8 mouse cellular contexts compared by ENCODE assay signal in genomic region chr10:18463071-18463841, GRCm38 (mm10).
DNase-seq lines count a peak whose midpoint lies in the region; ATAC-seq and TF ChIP-seq lines count a peak whose summit lies in the region.
"Had no signal": no experiment of that assay in that cellular context is flagged by ENCODE, and none has a peak within 500 bp of the region (broad histone marks: within the 10 kb centered on the region; RNA-seq: fewer than 3 reads in every experiment).

No protein-coding gene starts in this region.

- H3K4me1 ChIP-seq in kidney, postnatal 0 days (replicated peaks; ENCODE audit: insufficient read depth, low read length) = 0 out of 2 replicates have a peak, but pooled peaks cover 2% of the 10 kb centered on the region
- no peaks in the 10 kb centered on the region for H3K4me1 ChIP-seq in embryonic facial prominence, embryonic 11.5 days (ENCODE audit: control insufficient read depth, insufficient read depth, low read length)
- peaks cover 45% of the 10 kb centered on the region for H3K4me1 ChIP-seq in hindbrain, embryonic 13.5 days (replicated peaks)
- peaks cover 5% of the 10 kb centered on the region for H3K4me1 ChIP-seq in neural tube, embryonic 14.5 days (ENCODE audit: control insufficient read depth, insufficient read depth, low read length)
- H3K4me1 ChIP-seq in limb, embryonic 10.5 days = peaks cover 6% of the 10 kb centered on the region

- WGBS in kidney, postnatal 0 days = 68% methylated on average over 23 of the region's 23 CpGs
- WGBS in embryonic facial prominence, embryonic 11.5 days = 69% methylated on average over 23 of the region's 23 CpGs
- WGBS in hindbrain, embryonic 13.5 days = 33% methylated on average over 23 of the region's 23 CpGs
- WGBS in neural tube, embryonic 14.5 days = 46% methylated on average over 23 of the region's 23 CpGs
- 75% methylated on average over 23 of the region's 23 CpGs for WGBS in limb, embryonic 10.5 days

- no peaks in the 10 kb centered on the region for H3K9me3 ChIP-seq in kidney, postnatal 0 days (replicated peaks; ENCODE audit: low read length)
- no peaks in the 10 kb centered on the region for H3K9me3 ChIP-seq in embryonic facial prominence, embryonic 11.5 days (replicated peaks; ENCODE audit: control insufficient read depth, low read length)
- no peaks in the 10 kb centered on the region for H3K9me3 ChIP-seq in hindbrain, embryonic 13.5 days
- H3K9me3 ChIP-seq in neural tube, embryonic 14.5 days (ENCODE audit: control insufficient read depth, low read length) = no peaks in the 10 kb centered on the region
- no peaks in the 10 kb centered on the region for H3K9me3 ChIP-seq in limb, embryonic 10.5 days (replicated peaks)

- intact Hi-C loops in left cerebral cortex, postnatal 14 days (cut with DNase I) = no loop called here

- no peak overlapping the region for H3K9ac ChIP-seq in kidney, postnatal 0 days (ENCODE audit: low read depth, low read length)
- H3K9ac ChIP-seq in embryonic facial prominence, embryonic 11.5 days (replicated peaks; ENCODE audit: low read length) = peak overlapping the region; percentile 22; the same call in 1 of the 2 replicates
- H3K9ac ChIP-seq in hindbrain, embryonic 13.5 days = peak overlapping the region; percentile 49; the same call in 1 of the 2 replicates
- H3K9ac ChIP-seq in neural tube, embryonic 14.5 days (replicated peaks; ENCODE audit: low read depth, low read length) = 0 out of 2 replicates have a peak overlapping the region, but pooled peaks have one; percentile 16

- no peak overlapping the region for H3K27ac ChIP-seq in kidney, postnatal 0 days
- 0 out of 2 replicates have a peak overlapping the region, but pooled peaks have one; percentile 28 for H3K27ac ChIP-seq in embryonic facial prominence, embryonic 11.5 days (replicated peaks; ENCODE audit: low read depth, low read length)
- peak overlapping the region; percentile 19; the same call in 1 of the 2 replicates for H3K27ac ChIP-seq in hindbrain, embryonic 13.5 days
- no peak overlapping the region; the same call in 1 of the 2 replicates for H3K27ac ChIP-seq in neural tube, embryonic 14.5 days (ENCODE audit: low read depth, low read length)
- no peak overlapping the region for H3K27ac ChIP-seq in limb, embryonic 10.5 days

- no peak for ATAC-seq in kidney, postnatal 0 days (replicated peaks; ENCODE audit: low FRiP score, low read depth)
- ATAC-seq in embryonic facial prominence, embryonic 11.5 days (replicated peaks; ENCODE audit: insufficient number of reproducible peaks, low FRiP score, low TSS enrichment, low read depth) = no peak
- peak; percentile 50; the same call in 1 of the 2 replicates for ATAC-seq in hindbrain, embryonic 13.5 days (ENCODE audit: low FRiP score)
- peak; percentile 32; the same call in 1 of the 2 replicates for ATAC-seq in neural tube, embryonic 14.5 days (ENCODE audit: low read depth)

- H3K36me3 ChIP-seq in kidney, postnatal 0 days (ENCODE audit: insufficient read depth, low read length) = no peaks in the 10 kb centered on the region
- no peaks in the 10 kb centered on the region for H3K36me3 ChIP-seq in embryonic facial prominence, embryonic 11.5 days (replicated peaks; ENCODE audit: control insufficient read depth, insufficient read depth, low read depth, low read length)
- no peaks in the 10 kb centered on the region for H3K36me3 ChIP-seq in hindbrain, embryonic 13.5 days
- no peaks in the 10 kb centered on the region for H3K36me3 ChIP-seq in neural tube, embryonic 14.5 days (ENCODE audit: control insufficient read depth, insufficient read depth, low read length)
- no peaks in the 10 kb centered on the region for H3K36me3 ChIP-seq in limb, embryonic 10.5 days

- H3K4me2 ChIP-seq in kidney, postnatal 0 days (ENCODE audit: low read length) = 0 out of 2 replicates have a peak overlapping the region, but pooled peaks have one; percentile 16
- H3K4me2 ChIP-seq in embryonic facial prominence, embryonic 11.5 days (ENCODE audit: low read depth, low read length) = no peak overlapping the region
- peak overlapping the region; percentile 35 for H3K4me2 ChIP-seq in hindbrain, embryonic 13.5 days
- H3K4me2 ChIP-seq in neural tube, embryonic 14.5 days (ENCODE audit: low read depth, low read length) = peak overlapping the region; percentile 24

- no peak for TF ChIP-seq CTCF in kidney, postnatal 0 days (IDR thresholded peaks at IDR 0.05; ENCODE audit: low read depth)

- no peaks in the 10 kb centered on the region for H3K27me3 ChIP-seq in kidney, postnatal 0 days (ENCODE audit: insufficient read depth, low read length)
- no peaks in the 10 kb centered on the region for H3K27me3 ChIP-seq in embryonic facial prominence, embryonic 11.5 days (ENCODE audit: control insufficient read depth, insufficient read depth, low read length)
- H3K27me3 ChIP-seq in hindbrain, embryonic 13.5 days = no peaks in the 10 kb centered on the region
- H3K27me3 ChIP-seq in neural tube, embryonic 14.5 days (ENCODE audit: control insufficient read depth, insufficient read depth, low read length) = no peaks in the 10 kb centered on the region
- no peaks in the 10 kb centered on the region for H3K27me3 ChIP-seq in limb, embryonic 10.5 days (ENCODE audit: low read depth, poor library complexity, severe bottlenecking)

- no peak overlapping the region for H3K4me3 ChIP-seq in kidney, postnatal 0 days (replicated peaks; ENCODE audit: low read depth, low read length)
- no peak overlapping the region for H3K4me3 ChIP-seq in embryonic facial prominence, embryonic 11.5 days (ENCODE audit: low read depth, low read length)
- H3K4me3 ChIP-seq in hindbrain, embryonic 13.5 days = no peak overlapping the region
- no peak overlapping the region for H3K4me3 ChIP-seq in neural tube, embryonic 14.5 days (ENCODE audit: low read depth, low read length)
- no peak overlapping the region for H3K4me3 ChIP-seq in limb, embryonic 10.5 days

- DNase-seq in kidney, postnatal 0 days (ENCODE audit: low spot score) = no peak
- DNase-seq in kidney, adult 11 months = no peak
- no peak for DNase-seq in embryonic facial prominence, embryonic 11.5 days (ENCODE audit: low spot score)
- DNase-seq in left cerebral cortex, postnatal 14 days (ENCODE audit: low spot score in 2 of 2) = no peak
- DNase-seq in limb, embryonic 10.5 days (ENCODE audit: low spot score) = no peak
- DNase-seq: kidney, adult 8-10 months had no signal

Comparison
In these comparisons a context has a peak if more than half of its experiments do, and no peak if none do; other contexts are left out.
1. ATAC-seq: peak in hindbrain, embryonic 13.5 days (single experiment) and neural tube, embryonic 14.5 days (single experiment); none in kidney, postnatal 0 days (single experiment) and embryonic facial prominence, embryonic 11.5 days (single experiment).
2. H3K27ac ChIP-seq: peak in embryonic facial prominence, embryonic 11.5 days (single experiment) and hindbrain, embryonic 13.5 days (single experiment); none in kidney, postnatal 0 days (single experiment), neural tube, embryonic 14.5 days (single experiment) and limb, embryonic 10.5 days (single experiment).